Mouse (Mus musculus): ENCODE measurements around the gene Tgm6.

Tgm6 gene

GRCm38 (mm10) chr2:130178706-130179506 is 66.7 kb downstream of the Tgm6 start, which contains the start of gene Snrpb:
Gene Snrpb, minus strand, starts transcription at chr2:130179403.
- peak; percentile 84 to 90 for DNase-seq (ENCODE audit: low spot score in 2 of 2)

- DNase-seq (ENCODE audit: low spot score in 2 of 2), result no peak
Observed at GRCm38 (mm10) chr2:130179507-130180019, 67.3 kb downstream of the Tgm6 start.

GRCm38 (mm10) chr2:130188391-130188790 is 76.2 kb downstream of the Tgm6 start:
- no peak for DNase-seq (ENCODE audit: low spot score in 2 of 2)

GRCm38 (mm10) chr2:130194894-130195293 is 82.7 kb downstream of the Tgm6 start, which contains the start of gene Tmc2:
Gene Tmc2, plus strand, starts transcription at chr2:130195194.
- DNase-seq (ENCODE audit: low spot score in 2 of 2), result no peak

- DNase-seq (ENCODE audit: low spot score in 2 of 2), result no peak
Observed at GRCm38 (mm10) chr2:130200961-130201360, 88.7 kb downstream of the Tgm6 start.

Data from heart, adult 9 months (tissue).